Mouse (Mus musculus) testis, adult 2 months (tissue): ENCODE results near the gene Rbm8a.
"Not testable (repeated sequence)": the region's sequence is repeated elsewhere in the genome, so short reads cannot be mapped to it uniquely, and the experiment has no call there.

Source experiments
- CTCF ChIP-seq: fragments of 200-500 bp; IDR thresholded peaks from 2 replicates; pipeline ENCODE4 v1.5.1; 2012; ENCODE audit warnings: low read depth, mild to moderate bottlenecking, inconsistent platforms, low read length, moderate library complexity; ENCODE audit not compliant: control insufficient read depth, insufficient read depth, insufficient replicate concordance
- POLR2A ChIP-seq: fragments of 200-500 bp; IDR thresholded peaks from 2 replicates; pipeline ENCODE4 v1.6.1; 2012; ENCODE audit warnings: low read depth, mild to moderate bottlenecking, inconsistent platforms, low read length, moderate library complexity; ENCODE audit not compliant: control insufficient read depth

GRCm38 (mm10) chr3:96665732-96666363 is 36.1 kb downstream of the Rbm8a start:
- TF ChIP-seq POLR2A, CTCF: not testable (repeated sequence)
